Mouse (Mus musculus): ENCODE data around the gene Klra3.
"Not testable (repeated sequence)": the region's sequence is repeated elsewhere in the genome, so short reads cannot be mapped to it uniquely, and the experiment has no call there.

The Klra3 gene

DNA sequence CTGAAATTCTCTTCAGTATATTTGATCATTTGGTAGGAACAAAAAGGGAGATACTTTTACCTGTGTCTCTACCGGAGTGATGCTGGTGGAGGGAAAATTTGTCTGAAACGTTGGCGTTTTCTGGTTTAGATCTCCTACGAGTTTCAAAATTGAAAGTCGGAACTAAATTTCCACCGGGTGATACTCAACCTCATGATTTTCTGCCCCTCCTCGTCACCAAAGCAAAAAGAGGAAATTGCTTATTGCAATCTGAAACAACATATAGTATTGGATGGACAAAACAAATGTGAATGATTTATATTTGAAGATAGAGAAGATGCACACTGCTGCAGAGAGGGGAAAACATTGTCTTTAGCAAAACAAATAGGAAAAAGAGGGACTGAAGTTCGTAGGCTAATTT is at the start of gene Klra3:
Klra3 (minus strand) TSS at position 164 of the 400 bp plus-strand sequence.
- no peak for DNase-seq (ENCODE audit: low spot score in 2 of 2)

DNA sequence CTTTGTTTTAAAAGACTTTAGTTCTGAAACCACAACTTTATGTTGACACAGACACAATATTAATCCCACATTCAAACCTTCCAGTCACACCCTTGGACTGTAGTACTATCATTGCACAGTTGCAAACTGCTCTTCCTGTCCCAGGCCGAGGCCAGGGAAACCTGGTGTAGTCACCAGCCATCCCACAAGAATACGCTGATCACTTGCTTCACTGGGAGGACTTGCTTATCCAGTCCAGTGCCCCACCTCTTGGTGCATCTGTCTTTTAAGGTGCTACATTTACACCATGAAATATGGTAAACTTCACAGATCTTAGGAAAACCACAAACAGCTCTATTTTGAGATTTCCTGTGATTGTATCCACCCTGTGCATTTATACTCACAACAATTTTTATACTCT is 49.4 kb upstream of the Klra3 start, which contains the start of gene Klra1:
Klra1 (minus strand) TSS at position 125 of the 400 bp plus-strand sequence.
- DNase-seq (ENCODE audit: low spot score in 2 of 2): no peak

DNA sequence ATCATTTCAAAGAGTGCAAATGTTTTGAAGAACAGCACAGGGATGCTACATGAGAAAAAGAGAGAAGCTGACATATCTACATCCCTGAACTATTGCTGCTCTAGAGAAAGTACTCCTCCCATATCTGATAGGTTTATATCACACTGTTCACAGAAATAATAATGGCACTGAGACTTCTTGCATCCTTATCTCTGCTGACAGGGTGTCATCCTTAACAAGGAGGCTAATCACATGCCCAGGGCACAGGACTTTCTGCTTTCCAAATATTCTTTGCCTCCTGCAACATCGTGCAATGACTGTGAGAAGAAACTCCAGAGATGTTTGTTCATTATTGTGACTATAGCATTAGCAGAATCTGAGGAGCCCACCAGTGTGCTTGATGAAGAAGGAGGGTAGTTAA is 48.4 kb upstream of the Klra3 start:
- no peak for DNase-seq (ENCODE audit: low spot score in 2 of 2)

DNA sequence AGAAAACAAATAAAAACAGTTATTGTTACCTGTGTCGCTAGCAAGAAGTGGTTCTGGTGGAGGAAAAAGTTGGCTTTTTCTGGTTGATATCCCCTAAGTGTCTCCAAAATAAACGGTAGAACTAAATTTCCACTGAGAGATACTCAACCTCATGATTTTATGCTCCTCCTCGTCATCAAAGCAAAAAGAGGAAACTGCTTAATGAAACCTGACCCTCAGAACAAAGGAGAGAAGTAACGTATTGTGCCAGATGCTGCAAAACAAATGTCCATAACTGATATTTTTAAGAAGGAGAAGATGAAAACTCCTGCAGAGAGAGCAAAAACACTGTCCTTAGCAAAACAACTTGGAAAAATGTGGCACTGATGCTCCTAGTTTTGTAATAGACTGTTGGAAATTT is 45.0 kb upstream of the Klra3 start:
- no peak for DNase-seq (ENCODE audit: low spot score in 2 of 2)

DNA sequence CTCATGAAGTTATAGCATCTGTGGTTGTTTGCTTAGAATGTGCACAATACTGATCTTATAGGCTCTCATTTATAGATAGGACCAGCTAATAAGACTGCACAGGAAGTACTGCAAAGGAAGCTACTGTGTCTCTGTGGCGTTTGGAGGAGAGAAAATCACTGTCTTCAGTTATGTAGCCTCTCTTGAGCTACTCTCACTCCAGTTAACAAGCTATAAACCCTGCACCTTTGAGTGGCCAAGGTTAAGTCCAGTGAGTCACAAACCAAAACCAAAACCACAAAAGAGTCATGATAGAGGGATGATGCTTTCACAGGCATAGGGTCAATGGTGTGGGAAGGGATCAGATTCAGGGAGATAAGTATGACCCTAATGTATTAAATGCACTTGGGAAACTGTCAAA is 8.0 kb upstream of the Klra3 start:
- not testable (repeated sequence) for DNase-seq (ENCODE audit: low spot score in 2 of 2)

DNA sequence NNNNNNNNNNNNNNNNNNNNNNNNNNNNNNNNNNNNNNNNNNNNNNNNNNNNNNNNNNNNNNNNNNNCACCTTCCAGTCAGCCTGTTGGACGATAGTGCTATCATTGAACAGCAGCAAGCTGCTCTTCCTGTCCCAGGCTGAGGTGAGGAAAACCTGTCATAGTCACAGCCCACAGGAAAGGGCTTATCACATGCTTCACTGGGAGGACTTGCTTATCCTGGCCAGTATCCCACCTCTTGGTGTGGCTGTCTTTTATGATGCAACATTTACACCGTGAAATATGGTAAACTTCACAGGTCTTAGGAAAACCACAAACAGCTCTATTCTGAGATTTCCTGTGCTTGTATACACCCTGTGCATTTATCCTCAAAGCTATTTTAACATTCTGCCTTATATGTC is 4.6 kb upstream of the Klra3 start:
- not testable (repeated sequence) for DNase-seq (ENCODE audit: low spot score in 2 of 2)

DNA sequence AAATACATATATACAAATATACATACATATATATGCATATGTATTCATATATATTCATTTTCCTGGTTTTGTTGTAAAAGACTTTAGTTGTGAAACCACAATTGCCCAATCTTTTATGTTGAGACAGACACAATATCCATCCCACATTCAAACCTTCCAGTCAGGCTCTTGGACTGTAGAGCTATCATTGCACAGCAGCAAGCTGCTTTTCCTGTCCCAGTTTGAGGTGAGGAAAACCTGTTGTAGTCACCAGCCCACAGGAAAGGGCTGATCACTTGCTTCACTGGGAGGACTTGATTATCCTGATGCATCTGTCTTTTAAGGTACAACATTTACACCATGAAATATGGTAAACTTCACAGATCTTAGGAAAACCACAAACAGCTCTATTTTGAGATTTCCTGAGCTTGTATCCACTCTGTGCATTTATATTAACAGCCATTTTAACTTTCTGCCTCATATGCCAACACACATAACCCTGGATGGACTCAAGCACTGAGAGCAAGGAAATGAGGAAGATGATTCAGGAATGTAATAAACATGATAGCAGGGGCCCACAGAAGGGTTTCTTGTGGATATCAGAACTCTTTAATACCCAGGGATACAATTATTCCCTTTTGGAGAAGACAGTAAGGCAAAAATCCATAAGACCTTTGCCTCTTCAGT is 49.3 kb downstream of the Klra3 start:
- no peak for DNase-seq (ENCODE audit: low spot score in 2 of 2)

DNA sequence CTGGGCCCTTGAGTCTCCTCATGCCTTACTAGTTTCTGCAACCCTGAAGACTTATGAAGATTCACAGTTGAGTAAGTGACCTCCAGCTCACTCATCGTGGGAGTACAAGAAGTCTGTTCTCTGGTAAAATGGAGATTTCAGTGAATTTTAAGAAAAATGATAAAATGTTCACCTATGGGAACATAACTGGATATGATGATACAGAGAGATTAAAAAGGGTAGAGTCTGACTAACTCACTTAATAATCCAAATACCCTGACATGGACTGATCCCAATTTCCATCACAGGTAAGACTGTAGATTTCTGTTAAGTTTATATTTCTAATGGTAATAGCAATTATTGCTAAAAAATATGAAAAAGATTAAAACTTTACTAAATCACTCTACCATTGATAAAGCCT is 55.5 kb downstream of the Klra3 start, which contains the start of gene Klra10:
Klra10 (minus strand) TSS at position 101 of the 400 bp plus-strand sequence.
- not testable (repeated sequence) for DNase-seq (ENCODE audit: low spot score in 2 of 2)

Measured in urinary bladder, postnatal 36 days (tissue).